Mouse (Mus musculus): ENCODE measurements around the gene Sinhcaf.
"Not testable (repeated sequence)": the region's sequence is repeated elsewhere in the genome, so short reads cannot be mapped to it uniquely, and the experiment has no call there.

Gene Sinhcaf

GRCm38 (mm10) chr6:148945509-148946408, 508 bp downstream of the Sinhcaf start:
- peak; percentile 82 for DNase-seq (ENCODE audit: low read depth)

GRCm38 (mm10) chr6:148944767-148945508, 1.3 kb downstream of the Sinhcaf start:
- DNase-seq (ENCODE audit: low read depth): peak; percentile 76

- DNase-seq (ENCODE audit: low read depth): peak; percentile 55
Measured at GRCm38 (mm10) chr6:148944344-148944766, 1.9 kb downstream of the Sinhcaf start.

GRCm38 (mm10) chr6:148943695-148944094, 2.6 kb downstream of the Sinhcaf start:
- no peak for DNase-seq (ENCODE audit: low read depth)

- DNase-seq (ENCODE audit: low read depth): no peak
Measured at GRCm38 (mm10) chr6:148942406-148942805, 3.9 kb downstream of the Sinhcaf start.

- no peak for DNase-seq (ENCODE audit: low read depth)
Measured at GRCm38 (mm10) chr6:148941880-148942279, 4.4 kb downstream of the Sinhcaf start.

GRCm38 (mm10) chr6:148940383-148940782, 5.9 kb downstream of the Sinhcaf start:
- DNase-seq (ENCODE audit: low read depth): peak; percentile 81

- no peak for DNase-seq (ENCODE audit: low read depth)
Measured at GRCm38 (mm10) chr6:148937693-148938092, 8.6 kb downstream of the Sinhcaf start.

- peak; percentile 56 for DNase-seq (ENCODE audit: low read depth)
Measured at GRCm38 (mm10) chr6:148934961-148935590, 11.2 kb downstream of the Sinhcaf start.

GRCm38 (mm10) chr6:148931281-148931680, 15.0 kb downstream of the Sinhcaf start:
- peak; percentile 72 for DNase-seq (ENCODE audit: low read depth)

GRCm38 (mm10) chr6:148918841-148919398, 27.3 kb downstream of the Sinhcaf start:
- DNase-seq (ENCODE audit: low read depth): no peak

- DNase-seq (ENCODE audit: low read depth): no peak
Measured at GRCm38 (mm10) chr6:148917672-148918071, 28.6 kb downstream of the Sinhcaf start.

- peak; percentile 72 for DNase-seq (ENCODE audit: low read depth)
Measured at GRCm38 (mm10) chr6:148916817-148917216, 29.4 kb downstream of the Sinhcaf start.

- DNase-seq (ENCODE audit: low read depth): peak; percentile 92
Measured at GRCm38 (mm10) chr6:148913938-148914337, 32.3 kb downstream of the Sinhcaf start.

- not testable (repeated sequence) for DNase-seq (ENCODE audit: low read depth)
Measured at GRCm38 (mm10) chr6:148911906-148912305, 34.4 kb downstream of the Sinhcaf start.

- DNase-seq (ENCODE audit: low read depth): no peak
Measured at GRCm38 (mm10) chr6:148906958-148907357, 39.3 kb downstream of the Sinhcaf start.

- no peak for DNase-seq (ENCODE audit: low read depth)
Measured at GRCm38 (mm10) chr6:148902728-148903127, 43.5 kb downstream of the Sinhcaf start.

GRCm38 (mm10) chr6:148896507-148896851, 49.8 kb downstream of the Sinhcaf start:
- no peak for DNase-seq (ENCODE audit: low read depth)

GRCm38 (mm10) chr6:148895773-148896506, 50.3 kb downstream of the Sinhcaf start, which contains the start of gene Caprin2:
Caprin2 (minus strand) TSS chr6:148896237.
- peak; percentile 95 for DNase-seq (ENCODE audit: low read depth)

- peak; percentile 72 for DNase-seq (ENCODE audit: low read depth)
Measured at GRCm38 (mm10) chr6:148894888-148895772, 51.1 kb downstream of the Sinhcaf start.

Data from 416B (cell line).